Mouse (Mus musculus) megakaryocyte, embryonic 14.5 days (primary cell): ENCODE data around the gene Myrf.

Experiments used
- FLI1 ChIP-seq: IDR thresholded peaks from 2 replicates; pipeline ENCODE4 v1.6.1; 2012; ENCODE audit warnings: low read length, inconsistent platforms, mixed read lengths
- GATA1 ChIP-seq: IDR thresholded peaks from 3 replicates; pipeline ENCODE4 v1.6.1; 2012; ENCODE audit warnings: mixed read lengths, low read length, inconsistent platforms, borderline replicate concordance

DNA sequence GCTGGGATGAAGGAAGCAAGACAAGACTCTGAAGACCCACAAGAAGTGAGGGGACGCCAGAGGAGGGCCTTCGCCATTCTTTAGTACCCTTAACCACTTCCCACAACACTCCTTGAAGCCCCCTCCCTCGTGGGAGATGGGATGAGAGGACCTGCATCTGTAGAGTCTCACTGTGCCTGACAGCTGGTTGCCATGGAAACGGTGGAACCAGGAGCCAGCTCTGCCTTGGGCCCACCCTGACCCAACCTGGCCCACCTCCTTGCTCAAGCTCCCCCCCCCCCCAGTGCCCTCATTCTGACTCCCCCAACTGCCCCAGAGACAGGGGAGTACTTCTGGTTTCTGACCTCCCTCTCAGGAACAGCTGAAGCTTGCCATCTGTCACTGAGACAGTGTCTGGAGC is 19.0 kb downstream of the Myrf start:
- TF ChIP-seq FLI1 (no peak), GATA1 (no peak)
